Mouse (Mus musculus): ENCODE results near the gene Gm21915.
A peak's percentile ranks its signal among the peaks of the same experiment; 100 is the strongest.

Gm21915 gene

DNA sequence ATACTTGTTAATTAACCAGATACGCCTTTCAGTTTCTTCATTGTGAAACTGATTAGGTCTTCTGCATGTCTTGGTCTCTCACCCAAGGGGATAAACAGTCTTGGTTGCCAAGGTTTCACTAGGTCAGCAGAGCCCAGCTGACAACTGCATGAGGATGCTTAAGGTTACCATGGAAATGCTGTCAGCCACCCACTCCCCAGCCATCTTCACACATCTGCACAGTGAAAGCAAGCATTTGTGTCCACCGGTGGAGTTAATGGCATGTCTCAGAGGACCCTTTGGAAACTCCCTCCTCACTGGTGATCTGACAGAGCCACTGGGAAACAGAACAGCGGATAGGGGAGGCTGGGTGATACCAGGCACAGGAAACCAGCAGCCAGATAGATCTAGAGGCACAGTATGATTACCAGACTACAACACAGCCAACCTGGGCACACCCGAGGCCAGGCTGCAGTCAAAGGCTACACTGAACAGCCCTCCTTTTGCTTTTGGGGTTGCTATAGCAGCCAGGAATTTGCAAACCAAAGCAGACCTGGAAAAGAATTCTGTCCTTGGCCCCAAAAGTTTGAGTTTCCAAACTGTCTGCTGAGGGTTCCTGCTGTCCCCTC, 1.0 kb downstream of the Gm21915 start:
- no peak for DNase-seq

DNA sequence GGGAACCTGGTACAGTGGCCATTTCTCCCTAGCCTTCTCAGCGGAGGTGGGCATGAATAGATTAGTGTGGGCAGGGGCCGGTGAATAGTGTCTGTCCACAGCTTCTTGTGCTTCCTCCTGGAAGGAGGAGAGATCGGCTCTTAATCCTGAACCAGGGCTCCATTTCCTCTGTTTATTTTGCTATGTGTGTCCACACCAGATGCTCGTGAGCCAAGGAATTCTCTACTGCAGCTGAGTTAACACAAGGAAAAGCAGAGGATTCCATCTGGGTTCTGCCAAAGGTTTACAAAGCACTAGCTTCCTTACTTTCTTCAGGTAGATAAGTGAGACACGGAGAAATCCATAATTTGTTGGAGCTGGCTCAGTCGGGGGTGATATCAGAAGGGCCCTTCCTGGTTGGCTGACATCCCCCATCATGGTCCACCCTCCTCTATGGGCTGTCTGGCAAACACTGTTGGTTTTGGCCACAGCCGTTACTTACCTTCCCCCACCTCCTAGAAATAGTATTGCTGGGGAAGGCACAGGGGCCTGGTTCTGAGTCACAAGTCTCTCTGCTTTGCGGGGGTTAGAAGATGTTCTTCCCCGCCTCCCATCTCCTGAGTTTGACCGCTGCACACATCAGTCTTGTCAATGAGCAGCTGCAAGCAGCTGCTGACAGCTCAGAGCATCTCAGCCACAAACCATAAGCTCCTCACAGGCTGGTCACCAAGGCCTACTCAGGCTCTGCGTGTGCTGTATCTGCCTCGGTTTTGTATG, 5.0 kb downstream of the Gm21915 start:
- no peak for DNase-seq

DNA sequence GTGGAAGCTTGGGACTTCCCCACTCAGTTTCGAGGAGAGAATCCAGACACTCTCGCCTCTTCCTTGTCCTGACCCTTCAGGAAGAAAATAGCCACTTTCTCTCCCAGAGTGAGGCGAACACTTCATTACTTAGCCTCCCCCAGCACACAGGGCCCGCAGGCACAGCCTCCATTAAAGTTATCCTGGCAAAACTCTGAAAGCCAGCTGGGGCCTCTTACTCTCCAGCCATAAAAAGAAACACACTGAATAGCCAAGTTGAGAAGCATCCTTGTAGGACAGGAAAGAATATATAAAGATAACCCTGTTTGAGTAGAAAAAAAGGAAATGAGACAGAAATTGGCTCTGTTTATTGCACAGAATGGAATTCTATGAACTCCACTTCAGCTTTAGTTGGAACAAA, 8.2 kb downstream of the Gm21915 start:
- DNase-seq: no peak

DNA sequence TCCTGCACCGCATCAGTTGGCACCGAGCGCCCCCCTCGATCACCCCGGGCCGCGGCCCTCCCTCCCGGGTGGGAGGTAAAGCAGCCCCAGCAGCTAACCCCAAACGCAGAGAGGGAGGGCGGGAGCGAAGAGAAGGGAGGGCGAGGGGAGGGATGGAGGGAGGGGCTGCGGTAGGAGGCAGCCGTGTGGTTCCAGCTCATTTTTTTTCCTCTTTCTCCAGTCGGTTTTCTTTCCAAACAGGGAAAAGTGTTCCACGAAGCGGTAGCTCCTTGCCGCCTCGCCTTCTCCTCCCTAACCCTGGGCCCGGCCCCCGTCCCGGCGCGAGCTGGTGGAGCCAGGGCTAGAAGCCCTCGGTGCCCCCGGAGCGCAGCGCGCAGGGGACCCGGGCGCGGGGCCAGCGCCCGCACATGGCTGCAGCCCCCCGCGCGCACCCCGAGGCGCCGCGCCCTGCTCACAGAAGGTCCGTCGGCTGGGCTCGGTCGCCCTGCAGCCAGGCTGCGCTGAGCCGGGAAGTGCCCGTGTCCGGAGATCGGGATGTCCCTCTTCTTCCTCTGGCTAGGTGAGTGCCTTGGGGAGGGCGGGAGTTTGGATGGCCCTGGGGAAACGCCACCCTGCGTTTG, 15.5 kb downstream of the Gm21915 start, which contains the start of gene Clmp:
Gene Clmp, plus strand, starts transcription at position 162 of the 620 bp plus-strand sequence.
- DNase-seq: peak; percentile 55 to 58

DNA sequence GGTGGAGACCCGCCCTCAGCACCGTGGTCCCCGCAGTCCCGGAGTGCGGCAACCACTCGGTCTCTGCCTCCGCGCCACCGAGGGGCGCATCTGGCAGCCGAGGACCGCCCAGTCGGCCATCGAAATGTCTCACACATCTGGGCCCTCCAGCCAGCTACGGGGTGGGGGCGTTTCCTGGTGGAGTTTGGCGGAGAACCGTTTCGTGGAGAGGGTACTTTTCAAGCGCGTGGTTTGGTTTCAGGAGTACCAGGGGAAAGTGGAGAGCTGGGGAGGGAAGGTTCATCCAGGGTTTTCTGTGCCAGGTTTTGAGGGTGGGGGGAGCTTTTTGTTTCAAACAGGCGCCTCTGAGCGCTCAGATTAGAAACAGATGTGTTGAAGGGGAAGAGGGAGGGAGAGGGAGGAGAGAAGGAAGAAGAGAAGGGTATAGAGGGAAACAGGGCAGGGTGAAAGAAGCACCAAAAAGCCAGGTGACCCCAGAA, 16.0 kb downstream of the Gm21915 start:
- DNase-seq: no peak

DNA sequence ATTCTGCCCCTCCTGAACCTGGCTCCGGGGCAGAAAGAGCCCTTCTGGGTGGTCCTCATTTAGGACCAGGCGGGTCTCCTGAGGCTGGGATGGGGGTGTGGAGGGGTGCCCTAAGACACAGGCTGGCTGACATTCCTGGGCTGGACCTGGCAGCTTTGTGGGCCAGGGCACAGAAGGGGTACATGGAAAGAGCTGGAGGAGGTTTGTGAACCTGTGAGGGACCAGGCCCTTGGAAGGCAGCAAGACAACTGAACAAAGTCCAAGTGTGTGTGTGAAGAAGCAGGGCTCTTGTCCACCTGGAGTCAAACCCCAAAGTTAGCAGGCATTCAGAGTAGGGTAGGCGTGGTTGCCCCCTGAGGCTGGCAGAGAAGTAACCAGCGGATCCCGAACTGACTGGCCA, 16.6 kb downstream of the Gm21915 start:
- no peak for DNase-seq

DNA sequence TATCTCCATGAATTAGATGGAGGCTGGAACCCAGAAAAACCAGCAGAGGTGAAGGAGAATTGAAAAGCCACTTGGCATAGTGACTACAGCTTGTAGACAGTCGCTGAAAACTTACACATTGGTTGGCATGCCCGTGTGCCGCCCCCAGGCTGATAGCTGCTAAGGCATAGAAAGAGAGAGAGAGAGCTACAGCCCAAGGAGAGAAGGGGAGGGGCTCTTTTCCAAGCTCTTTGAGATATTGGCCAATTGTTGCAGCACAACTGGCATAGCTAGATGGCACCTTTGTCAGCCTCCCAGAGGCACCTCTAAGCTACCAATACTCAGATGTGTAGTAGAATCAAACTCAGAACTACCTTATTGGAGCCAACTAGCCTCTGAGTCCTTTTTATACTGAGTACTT, 17.1 kb downstream of the Gm21915 start:
- no peak for DNase-seq

DNA sequence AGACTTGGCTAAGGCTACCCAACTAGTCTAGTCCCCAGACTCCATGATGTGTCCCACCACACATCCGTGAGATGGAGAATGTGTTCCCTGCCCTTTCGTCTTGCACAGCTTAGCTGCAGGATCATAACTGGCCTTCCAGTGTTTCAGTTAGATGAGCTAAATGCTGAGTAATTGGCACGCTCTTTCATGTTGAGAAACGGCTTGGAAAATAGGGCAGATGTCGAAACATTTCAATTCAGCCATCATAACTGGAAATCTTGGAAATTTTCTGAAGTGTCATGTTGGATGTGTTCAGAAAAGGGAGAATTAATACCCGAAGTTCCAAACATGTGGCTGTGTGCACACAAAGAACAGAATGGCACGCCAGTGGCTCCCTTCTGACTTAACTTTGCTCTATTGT, 20.1 kb downstream of the Gm21915 start:
- no peak for DNase-seq

DNA sequence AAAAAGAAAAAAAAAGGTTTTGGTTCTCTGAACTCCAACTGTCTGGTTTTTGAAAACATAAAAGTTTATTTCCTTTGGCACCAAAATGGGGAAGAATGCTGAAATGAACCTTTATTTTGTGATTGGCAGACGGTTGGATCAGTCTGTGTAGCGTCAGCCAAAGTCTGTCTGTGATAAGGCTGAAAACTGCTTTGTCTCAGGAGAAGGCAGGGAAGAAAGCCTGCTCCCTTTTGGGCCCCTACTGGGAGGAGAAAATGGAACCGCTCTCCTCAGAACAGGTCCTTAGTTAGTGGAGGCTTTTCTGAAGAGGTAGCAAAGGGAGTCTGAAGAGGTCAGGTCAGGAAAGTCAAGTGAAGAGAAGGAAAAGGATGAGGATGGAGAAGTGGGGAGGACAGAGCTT, 22.6 kb downstream of the Gm21915 start:
- no peak for DNase-seq

DNA sequence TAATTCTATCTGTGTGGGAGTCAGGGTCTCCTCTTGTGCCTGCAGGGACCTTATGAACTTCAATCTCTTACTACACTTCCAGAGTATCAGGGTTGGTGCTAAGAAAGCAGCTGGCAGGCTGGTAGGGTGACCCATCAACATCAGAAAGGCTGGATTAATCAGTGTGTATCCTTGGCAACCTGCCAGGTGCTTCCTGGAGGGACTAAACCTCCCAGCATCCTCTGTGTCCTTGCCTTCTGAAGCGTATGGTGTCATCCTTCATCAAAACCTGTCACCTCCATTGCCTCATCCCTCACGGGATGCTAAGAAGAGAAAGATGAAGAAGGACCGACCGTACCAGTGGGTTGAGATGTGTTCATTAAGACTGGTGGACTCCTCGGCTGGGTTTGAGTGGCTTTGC, 23.4 kb downstream of the Gm21915 start:
- peak; percentile 49 to 55 for DNase-seq

DNA sequence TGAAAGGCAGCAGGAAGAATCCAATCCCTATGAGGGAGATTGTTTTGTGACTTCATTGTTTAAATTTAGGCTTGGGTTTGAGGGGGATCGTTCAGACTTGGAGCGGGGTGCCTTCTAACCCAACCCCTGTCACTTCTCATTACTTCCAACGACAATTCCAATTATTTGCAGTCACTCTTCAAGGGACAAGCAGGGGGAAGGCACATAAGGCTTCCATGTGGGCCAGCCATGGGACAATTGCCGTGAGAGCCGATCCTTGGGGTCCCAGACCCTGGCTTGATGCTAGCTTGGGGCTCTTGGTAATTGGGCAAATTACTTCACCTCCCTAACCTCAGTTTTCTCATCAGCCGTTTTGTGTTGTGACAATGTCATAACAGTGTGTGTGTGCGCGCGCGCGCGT, 23.9 kb downstream of the Gm21915 start:
- no peak for DNase-seq

DNA sequence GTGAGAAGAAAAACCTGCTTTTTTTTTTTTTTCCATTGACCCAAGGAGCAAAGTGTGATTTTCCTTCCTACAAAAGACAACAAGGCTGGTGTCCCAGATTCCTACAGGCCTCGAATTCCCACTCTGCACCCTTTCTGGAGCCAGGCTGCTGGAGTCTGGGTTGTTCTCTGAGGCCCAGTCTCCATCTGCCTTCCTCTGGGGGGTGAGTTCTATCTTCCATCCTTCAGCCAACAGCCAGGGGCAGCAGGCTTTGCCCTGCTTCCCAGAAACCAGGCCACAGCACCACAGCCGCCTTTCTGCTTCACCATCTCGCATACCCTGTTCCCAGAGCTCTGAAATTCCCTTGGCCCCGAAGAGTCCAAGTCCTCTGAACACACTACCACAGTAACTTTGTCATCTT, 25.7 kb downstream of the Gm21915 start:
- peak in 1 of 2 experiments; percentile 23 for DNase-seq

DNA sequence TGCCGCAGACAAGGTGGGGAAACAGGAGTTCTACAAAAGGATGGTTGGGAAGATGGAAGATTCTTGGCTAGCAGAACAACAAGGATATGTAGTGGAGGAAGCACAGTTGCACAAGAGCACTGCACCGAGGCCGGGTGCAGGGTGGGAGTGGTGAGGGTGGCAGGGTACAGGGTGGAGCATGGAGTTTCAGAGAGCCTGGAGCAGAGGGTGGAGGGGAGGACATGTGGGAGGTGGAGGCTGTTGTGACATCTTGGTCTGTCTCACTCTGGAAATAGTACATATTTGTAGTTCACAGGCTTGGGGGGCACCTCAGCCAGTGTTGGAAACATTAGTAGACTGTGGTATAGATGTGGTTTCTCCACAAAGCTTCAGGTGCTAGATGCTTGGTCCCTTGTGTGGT, 28.8 kb downstream of the Gm21915 start:
- no peak for DNase-seq

DNA sequence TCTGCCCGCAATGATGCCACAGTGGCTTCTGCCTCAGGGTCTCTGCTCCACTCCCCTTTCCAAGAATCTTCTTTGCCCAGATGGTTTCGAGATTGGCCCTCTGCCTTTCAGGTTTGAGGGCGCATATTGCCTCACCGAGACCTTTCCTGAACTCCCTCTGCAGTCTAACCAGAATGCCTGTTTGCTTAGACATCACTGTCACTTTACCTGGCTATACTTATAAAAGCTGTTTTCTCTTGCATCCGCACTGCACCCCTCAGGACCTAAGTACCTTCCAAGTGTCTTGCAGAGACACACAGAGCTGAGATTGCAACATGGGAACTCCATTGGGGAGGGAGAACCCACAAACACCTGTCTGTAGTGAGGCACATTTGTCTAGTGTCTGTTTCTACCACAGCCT, 29.8 kb downstream of the Gm21915 start:
- DNase-seq: no peak

DNA sequence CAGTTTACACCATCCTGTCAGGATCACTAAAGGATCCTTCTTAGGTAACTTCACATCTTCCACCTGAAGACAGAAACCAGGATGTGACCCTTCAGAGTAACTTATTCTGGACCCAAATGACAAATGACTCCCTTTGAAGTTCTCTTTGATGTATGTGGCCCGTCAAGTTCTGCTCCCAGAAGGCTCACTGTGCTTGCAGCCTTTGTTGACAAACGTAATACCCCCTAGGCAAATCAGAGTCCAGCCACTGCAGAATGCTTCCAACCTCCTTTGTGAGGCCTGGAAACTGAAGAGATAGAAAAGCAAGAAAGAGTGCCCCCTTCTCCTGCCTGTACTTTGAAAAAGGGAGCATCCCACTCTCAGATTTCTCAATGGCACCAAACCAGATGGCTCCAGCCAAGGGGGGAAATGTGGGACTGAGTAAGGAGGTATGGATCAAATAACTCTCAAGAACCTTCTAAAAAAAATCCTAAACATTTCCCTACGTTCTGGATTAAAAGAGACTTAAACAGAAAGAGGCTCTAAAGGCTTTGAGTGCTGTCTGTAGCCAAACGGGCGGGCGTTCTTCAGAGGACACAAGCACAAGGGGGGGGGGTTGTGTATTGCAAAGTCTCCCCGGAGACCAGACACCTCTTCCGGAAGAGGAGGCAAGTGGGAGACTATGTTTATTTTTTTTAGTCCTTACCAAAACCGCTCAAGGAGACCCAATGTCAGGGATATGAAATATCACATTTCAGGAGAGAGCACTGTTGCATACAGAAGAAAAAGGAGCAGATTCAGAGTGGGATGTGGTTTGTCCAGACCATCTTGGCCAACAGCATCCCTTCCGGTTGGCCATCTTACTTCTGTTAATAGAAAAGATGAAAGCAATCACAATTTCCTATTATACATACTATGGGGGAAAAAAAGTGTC, 34.2 kb downstream of the Gm21915 start:
- DNase-seq: no peak

DNA sequence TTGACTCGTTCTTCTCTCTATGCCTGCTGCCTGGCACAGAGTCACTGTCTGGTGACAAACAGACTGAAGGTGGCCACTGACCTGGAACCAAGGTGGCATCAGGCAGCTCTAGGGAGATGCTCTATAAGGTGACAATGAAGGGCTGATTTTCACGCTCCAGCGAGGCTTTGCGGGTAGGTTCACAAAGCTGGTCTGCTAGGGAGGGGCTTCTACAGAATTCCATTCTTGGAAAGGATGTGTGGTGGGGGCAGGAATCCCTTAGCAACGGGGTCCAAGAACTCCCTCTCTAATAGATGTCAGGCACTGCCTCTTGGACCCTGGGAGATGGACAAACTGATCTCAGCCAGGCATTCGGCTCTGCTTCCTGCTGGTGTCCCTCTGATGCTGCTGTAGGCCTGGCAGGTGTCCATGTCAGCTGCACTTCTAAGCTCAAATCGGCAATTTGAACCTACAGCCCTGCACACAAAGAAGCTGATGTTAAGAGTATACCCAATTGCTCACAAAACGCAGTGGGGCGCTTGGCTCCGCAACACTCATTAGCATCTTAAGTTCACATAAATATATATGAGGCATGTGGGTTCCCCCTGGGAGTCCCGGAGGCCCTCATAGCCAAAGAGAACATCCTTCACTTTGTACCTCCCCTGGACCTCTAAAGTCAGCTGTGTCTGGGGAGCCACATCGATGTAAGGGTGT, 38.2 kb downstream of the Gm21915 start:
- peak; percentile 38 to 39 for DNase-seq

DNA sequence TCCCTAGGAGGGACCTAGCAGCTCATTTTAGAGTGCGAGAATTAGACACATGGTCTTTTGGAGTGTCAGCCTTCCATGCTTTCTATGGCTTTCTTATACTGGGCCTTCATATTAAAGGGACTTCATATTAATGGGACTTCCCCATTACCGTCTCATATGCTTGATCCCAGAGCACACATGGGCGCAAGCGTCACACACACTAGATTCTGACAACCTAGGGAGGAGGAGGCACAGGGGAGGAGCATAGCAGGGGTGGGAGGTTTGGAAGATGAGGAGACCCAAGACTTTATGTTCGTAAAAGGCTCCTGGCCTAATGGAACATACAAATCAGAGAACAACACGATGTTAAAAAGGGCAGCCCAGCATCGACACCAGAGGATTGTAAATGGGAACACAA, 38.7 kb downstream of the Gm21915 start:
- no peak for DNase-seq

DNA sequence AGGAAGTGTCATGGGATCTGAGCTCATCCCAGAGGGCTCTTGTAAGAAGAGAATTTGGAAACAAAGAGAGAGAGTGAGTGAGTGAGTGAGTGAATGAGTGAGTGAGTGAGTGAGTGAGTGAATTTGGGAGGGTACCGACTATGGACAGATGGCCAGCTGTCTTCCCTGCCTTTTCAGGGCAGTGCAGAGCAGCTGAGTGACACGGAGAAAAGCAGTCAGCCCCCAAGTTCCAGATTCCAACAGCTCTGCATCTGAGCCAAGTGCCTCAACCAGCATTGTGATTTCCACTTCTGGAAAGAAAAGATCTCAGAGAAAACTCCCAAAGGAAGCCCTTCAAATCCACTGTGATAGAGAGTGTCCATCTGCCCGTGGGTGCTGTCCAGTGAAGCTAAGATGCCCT, 39.2 kb downstream of the Gm21915 start:
- no peak for DNase-seq

DNA sequence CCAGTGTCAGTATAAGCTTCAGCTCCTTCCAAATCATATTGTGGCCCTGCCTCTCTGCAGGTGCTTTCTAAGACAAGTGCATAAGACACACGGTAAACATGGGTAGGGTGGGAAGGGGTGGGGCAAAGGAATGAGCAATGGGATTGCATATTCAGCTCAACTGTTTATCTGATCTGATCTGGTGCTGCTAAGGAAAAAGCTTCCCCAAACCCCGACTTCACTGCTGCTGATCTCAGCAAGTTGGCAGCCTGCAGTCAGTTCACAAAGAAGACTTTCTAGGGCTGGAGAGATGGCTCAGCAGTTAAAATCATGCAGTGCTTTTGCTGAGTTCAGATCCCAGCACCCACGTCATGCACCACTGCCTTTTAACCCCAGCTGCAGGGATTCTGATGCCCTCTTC, 39.6 kb downstream of the Gm21915 start:
- no peak for DNase-seq

DNA sequence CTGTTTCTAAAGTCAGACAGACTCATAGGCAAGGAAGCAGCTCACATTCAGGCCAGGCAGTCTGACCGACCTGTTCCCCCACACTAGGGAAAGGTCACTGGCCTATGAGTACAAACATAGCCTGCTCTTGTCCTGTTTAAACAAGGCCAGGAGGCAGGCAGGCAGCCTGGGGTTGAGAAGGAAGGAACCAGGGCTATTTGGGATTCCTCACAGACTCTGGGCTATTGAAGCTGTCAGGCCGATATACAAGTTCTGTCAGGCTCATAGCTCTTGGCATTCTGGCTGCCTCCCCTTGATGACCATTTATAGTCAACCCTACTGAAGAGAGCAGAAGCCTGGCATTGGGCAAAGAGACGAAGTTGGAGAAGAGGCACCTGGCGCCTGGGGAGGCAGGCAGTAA, 41.2 kb downstream of the Gm21915 start:
- no peak for DNase-seq

DNA sequence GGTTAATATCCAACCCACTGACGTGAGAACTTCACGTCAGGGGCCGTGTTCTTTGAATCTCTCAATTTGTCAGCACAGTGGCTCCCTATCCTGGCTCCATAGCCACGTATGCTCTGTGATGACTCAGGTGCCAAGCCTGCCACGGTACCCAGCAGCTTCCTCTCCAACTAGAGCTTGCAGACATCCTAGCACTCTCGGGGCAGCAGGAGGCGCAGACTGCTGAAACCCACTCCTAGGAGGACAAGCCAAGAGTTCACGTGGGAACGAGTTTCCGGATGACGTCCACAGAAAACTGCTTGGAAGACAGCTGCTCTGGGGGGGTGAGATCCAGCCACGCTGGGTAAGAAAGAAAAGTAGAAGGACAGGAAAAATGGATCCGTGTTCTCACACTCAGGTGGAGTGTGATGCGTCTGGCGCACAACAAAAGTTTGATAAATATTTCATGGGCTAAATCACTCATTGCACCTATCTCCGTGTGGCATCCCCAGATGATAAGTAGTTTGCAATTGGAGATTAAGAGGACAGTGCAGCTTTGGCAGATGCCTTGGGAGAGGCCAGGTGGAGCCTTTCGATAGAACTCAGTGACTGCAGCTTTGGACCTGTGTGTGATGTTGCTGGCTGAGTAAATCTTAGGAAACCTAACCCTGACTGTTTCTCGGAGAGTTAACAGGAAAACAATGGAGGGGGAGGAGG, 46.9 kb downstream of the Gm21915 start:
- peak; percentile 56 for DNase-seq

DNA sequence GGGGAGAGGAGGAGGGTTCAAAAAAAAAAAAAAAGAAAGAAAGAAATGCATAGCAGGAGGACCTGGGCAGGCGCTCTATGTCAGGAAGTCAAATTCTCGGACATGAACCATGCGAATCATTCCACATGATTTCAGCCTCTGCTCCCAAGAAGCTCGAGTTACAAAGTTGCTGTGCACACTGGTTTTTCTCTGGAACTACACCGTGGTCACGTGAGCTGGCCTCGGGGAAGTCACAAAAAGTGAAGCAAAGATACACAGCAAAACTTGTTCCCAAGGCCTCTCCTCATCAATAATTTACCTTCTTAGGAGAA, 47.4 kb downstream of the Gm21915 start:
- DNase-seq: no peak
